Mouse (Mus musculus) A20 (cell line): ENCODE data around the gene Ltc4s.
A peak's percentile ranks its signal among the peaks of the same experiment; 100 is the strongest.

Experiments
- DNase-seq: peaks from one replicate; pipeline ENCODE4 v3.0.0-alpha.2; 2011; ENCODE audit warnings: low read depth, low spot score

Gene Ltc4s

DNA sequence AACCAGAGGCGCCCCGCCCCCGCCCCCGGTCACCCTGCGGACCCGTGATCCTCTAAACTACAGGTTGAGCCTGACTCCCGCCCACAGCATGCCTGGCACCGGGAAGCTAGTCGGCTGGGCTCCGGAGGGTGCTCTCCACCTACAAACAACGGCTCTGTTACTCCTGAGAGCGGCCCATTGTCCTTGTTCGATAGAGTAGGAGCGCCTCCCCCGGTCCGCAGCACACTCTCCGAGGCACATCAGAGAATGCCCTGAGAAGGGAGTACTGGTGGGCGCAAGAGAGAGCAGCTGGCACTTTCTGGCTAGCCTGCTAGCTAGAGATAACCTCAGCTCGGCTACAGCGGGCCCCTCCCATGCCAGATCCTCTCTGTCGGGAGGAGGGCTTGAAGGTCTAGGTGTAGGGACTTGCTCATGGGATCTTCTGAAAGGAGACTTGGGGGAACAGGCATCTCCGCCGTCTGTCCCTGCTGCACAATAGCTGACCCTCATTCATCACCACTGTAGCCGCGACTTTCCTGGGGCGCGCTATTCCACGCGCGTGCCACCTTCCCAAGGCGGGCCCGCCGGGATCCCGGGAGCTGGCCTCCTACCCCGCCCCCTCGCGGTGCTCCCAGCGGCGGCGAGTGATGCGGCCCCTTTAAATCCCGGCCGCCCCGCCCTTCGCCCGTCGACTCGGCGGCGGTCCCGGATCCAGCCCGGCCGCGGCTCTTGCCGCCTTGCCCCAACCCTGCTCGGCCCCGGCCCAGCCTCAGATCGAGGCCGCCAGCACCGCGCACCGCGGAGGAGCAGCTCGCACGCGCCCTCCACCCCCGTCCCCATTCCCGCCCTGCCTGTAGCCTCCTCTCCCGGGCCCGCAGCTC is 13.5 kb downstream of the Ltc4s start:
- DNase-seq: peak; percentile 83

DNA sequence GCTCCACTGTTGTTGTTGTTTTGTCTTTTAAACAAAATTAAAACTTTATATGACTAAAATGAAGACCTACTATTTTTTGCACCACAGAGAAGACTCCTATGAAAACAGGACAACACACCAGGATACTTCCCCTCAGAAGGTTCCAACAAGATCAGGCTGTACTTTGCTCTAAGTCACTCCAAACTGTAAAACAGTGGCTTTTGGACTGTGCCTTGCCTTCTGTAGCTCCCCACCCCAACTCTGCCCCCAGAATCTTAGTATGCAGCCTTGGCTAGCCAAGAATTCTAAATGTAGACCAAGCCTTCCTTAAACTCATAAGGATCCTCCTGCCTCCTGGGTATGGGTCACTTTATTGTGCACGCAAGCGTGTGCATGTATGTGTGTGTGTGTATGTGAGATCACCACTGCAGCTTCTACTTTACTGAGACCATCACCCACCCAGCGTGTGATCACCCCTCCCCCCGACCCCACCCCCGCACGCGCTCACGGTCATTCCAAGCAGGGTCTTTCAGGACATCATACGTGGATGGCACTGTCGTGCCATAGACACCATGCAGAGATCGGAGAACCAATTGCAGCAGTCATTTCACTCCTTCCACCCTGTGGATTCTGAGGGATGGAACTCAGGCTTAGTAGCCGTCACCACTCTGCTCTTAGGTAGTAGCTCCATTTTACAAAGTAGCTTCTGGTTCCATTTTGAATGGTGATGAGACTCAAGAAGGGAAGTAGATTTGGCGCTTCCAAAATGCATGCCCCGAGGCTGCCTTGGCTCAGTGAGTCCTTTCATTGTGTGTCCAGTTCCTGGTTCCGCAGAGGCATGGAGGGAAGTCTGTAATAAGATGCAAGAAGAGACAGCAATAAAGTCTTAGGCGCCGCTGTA is 14.4 kb downstream of the Ltc4s start:
- no peak for DNase-seq

DNA sequence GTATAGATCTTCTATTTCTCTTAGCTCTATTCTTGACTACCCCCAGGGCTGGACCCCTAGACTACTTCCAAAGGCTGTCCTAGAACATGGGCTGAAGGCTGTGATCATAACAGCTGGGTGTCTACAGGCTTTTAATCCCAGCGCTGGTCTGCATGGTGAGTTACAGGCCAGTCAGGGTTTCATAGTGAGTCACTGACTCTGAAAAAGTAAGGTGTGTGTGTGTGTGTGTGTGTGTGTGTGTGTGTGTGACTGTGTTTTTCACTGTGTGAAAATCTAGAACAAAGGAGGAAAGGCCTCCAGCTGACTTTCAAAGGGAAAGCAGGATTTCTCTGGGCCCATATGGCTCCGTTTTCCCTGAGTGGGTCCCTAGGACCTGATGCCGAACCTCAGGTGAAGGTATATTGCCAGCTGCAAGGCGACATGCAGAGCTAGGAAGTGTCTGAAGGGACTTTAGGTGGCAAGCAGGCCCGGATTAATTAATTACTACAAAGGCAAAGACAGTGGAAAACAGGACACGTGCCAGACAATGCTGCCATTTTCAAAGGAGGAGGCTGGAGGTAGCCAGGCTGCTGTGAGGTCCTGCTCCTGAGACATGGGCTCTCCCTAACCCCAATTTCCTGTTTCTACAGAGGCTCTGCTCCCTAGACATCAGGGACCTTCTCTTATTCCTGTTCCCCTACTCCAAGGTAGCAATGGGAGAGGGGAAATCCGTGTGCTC is 15.7 kb downstream of the Ltc4s start:
- DNase-seq: peak; percentile 43

DNA sequence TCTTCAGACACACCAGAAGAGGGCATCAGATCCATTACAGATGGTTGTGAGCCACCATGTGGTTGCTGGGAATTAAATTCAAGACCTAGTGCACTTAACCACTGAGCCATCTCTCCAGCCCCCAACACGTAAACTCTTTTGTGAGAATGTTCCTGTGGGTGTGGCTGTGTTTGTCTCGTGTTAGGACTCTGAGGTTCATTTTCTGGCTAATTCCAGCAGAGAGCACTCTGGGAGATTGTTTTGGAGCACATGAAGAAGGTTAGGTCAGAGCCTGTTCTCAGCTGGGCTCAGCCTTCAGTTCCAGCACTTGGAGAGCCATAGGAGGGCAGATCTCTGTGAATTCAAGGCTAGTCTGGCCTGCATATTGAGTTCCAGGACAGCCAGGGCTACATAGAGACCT is 18.6 kb downstream of the Ltc4s start:
- no peak for DNase-seq

DNA sequence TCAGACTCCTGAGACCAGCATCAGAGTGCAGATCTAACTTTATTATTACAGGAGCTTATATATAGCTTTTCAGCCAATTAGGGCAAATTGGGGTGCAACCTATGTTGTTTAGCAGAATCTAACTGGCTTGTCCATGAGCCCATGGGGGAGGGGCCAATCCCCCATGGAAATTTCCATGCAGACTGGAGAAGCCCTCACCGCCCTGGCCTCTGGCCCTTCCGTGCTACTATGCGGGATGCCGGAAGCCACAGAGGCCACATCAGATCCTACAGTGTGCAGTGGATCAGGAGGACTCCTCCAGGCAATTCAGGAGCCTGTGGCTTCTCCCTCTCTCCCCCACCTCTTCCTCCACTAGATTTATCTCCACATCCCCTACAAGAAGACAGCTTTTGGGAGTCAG is 20.6 kb downstream of the Ltc4s start:
- DNase-seq: no peak

DNA sequence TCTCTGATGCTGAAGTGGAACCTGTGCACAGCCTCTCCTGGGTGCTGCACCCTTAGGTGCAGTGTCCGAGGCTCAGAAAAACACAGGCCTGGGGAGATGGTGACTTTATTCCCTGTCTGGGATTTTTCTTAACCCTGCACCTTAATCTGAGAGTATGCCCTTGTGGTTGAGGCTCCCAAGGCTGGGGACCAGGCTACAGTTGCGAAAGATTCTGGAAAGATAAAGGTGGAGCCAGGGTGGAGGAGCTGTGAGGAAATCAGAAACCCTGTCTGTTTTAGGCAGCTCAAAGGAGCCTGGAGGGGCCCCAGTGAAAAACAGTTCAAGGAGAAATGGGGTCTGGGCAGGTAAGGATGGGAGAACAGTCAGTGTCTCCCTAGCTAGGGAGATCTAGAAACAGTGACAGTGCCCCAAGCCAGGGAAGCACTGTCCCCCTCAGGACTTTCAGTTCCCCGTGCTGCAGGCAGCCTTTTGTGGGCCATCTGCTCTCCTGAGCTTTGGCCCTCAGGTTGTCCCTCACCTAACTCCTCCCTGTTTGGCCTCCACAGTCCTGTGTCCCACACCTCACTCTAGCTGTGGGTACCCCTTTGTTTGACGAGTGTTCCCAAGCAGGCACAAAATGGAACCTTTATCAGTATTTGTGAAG is 21.6 kb downstream of the Ltc4s start:
- peak; percentile 39 for DNase-seq

DNA sequence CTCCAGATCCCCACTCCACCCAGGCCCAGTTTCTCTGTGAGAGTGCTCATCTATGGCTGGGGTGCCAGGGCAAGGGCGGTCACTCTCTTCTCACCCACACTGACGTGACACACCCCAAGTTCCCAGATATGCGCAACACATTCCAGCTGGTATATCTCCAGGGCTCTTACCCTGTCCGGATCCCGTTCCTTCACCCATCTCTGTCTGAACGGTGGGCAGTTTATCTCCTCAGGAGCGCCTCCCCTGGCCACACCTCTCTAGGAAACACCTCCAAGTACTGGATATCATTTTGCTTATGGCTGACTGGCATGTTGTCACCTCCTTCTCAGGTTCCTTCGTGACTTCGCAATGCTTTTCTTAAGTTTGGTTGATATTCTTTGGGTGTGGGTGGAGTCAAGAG is 22.8 kb downstream of the Ltc4s start:
- no peak for DNase-seq

DNA sequence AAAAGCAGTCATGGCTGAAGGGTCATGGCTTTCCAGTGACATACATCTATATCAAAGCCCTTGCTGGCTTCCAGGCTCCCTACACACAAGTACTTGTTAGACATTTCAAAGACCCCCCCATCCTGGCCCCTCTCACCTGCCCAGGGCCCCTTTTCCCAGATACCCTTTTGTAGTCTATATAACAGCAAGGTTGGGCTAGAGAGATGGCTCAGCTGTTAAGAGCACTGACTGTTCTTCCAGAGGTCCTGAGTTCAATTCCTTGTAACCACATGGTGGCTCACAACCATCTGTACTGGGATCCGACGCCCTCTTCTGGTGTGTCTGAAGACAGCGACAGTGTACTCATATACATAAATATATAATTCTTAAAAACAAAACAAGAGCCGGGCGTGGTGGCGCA is 23.8 kb downstream of the Ltc4s start:
- DNase-seq: no peak

DNA sequence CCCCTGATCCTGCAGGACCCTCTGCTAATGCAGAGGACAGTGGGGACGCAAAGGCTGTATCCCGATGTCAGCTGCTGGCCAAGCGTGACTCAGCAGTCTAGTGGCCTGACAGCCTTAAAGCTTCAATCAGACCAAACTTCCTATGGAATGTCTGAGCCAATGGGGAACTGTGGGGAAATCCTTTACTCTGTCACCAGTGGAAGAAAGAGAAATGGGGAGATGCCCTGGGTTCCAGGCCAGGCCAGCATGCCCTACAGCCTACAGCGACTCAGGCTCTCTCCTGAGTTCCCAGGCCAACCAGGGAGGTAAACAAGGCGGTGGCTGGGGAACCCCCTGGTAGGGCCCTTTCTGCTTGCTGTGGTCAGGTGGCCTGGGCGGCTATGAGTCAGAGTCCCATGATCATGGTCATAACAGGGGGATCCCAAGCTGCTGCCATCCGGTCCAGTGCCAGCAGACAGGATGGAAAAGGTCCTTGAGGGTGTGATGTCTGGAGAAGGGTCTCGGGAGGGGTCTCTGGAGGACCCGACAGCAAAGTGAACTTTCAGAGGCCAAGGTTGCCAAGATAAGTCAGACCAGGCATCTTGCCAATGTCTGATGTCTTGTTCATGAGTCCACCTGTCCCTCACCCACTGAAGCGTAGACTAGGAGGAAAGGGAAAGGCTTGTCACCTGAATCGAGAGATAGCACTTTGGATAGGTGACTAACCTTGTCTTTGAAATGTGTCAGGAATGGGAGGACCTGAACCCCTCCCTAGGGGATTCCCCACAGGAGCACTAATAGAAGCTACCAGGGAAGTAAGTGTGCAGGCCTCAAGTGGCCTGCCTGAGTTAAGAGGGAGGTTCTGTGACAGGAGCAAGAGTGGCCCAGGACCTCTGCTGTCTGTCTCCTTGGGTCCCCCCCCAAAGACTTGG is 25.3 kb downstream of the Ltc4s start:
- DNase-seq: peak; percentile 59

DNA sequence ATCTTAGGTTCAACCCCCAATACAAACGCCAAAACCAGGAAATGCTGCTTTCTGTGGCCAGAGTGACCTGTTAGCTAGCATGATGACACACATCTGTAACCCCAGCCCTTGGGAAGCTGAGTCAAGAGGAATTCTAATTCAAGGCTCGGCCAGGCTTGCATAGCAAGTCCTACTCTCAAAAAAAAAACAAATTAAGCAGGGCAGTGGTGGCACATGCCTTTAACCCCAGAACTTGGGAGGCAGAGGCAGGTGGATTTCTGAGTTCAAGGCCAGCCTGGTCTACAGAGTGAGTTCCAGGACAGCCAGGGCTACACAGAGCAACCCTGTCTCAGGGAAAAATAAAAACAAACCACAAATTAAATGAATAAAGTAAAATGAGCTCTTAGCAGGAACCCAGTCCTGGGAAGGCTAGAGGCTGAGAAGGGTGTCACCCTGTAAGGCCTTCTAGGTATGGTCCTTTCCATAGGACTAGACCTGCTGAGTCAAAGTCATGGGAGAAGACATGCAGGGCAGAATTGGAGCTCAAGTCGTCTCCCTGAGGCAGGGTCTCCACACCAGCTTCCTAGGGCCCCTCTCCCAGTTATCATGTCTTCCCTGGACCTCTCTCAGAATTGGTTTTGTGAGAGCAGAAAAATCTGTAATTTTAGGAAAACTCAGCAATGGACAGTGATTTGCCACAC is 26.2 kb downstream of the Ltc4s start:
- DNase-seq: peak; percentile 50

DNA sequence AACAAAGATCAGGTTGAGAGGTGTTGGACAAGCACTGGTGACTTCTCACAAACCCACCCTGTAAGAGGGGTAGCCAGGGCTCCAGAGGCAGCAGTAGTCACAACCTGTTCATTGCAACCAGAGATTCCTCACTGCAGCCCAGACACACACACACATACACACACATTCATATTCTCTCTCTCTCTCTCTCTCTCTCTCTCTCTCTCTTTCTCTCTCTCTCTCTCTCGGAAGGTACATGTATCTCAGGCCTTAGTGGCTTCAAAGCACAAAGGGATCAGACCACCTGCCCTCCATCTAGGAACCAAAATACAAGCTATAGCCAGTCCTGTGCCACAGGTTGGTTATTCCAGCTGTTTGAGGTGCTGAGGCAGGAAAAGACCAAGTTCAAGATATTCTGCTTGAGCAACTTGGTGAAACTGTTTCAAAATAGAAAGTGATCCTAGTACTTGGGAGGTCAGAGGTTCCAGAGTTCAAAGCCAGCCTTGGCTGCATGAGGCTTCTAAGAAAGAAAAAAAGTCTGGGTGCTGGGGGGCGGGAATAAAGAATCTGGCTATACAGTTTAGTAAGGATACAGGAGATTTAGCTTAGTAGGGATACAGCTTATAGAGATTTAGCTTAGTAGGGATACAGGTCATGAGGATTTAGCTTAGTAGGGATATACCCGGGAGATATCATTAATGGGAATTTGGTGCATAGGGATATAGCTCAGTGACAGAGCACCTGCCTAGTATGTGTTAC is 26.9 kb downstream of the Ltc4s start:
- no peak for DNase-seq

DNA sequence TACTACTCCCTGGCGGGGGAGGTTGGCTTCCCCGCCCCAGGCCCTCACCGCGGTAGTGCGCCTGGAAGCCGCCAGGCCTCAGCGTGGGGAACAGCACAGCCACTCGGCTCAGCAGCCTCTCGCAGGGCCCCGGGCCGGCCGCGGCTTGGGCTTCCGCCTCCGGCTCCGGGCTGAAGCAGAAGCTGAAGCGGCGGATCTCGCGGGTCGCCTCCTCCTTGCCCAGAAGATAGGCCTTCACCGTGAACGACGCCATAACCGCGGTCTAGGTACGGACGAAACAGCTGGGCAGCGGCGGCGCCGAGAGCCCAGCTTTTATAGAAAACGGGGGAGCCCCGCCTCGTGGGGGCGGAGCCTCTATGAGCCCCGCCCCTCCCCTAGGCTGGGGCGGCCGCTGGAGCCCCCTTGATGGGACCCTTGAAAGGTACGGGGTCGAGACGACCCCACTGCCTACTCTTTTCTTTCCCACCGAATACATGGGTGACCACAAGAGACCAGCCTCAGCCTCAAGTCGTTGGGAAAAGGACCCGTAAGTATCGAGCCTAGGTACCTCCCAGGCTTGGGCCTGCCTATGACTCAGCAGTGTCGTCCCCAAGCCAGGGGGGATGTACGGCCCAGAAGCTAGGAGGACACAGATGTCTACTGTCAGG is 27.8 kb downstream of the Ltc4s start, which contains the start of the genes Sqstm1 and Mgat4b:
Gene Sqstm1 (minus strand): TSS at position 323 of the 647 bp plus-strand sequence.
Gene Mgat4b (plus strand): TSS at position 386 of the 647 bp plus-strand sequence.
- DNase-seq: peak; percentile 91

DNA sequence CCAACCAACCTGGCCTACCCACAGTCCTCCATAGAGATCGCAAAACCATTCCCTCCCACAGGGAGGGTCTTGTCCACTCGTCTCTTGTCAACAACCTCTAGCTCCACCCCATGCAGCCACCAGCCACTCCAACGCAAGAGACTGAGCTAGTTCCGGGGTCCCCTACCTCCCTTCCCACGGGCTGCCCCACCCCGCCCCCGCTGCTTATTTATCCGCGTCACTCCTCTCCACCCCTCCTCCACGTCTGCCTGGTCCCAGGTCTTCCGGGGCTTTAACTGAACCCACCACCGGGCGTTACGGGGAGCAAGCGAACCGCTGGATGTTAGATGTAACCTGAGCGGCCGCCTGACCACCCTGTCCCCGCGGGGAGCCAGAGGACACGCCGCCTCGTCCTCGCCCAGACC is 28.3 kb downstream of the Ltc4s start:
- peak; percentile 97 for DNase-seq

DNA sequence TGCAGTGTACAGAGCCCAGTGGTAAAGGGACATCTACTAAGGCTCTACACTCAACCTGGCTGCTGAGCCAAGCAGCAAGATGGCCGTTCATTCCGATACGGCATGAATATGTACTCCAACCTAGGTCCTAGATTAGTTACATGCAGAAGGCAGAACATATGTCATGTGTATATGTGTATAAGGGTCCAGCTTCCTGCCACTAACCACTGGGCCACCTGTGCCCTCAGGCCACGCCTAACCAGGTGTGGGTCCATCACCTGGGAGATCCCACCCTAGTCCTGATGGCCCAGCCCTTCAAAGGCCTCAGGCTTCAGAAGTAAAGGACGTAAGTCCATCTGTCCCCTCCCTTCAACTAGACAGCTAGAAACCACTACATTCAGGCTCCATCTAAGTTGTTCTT is 30.4 kb downstream of the Ltc4s start:
- no peak for DNase-seq

DNA sequence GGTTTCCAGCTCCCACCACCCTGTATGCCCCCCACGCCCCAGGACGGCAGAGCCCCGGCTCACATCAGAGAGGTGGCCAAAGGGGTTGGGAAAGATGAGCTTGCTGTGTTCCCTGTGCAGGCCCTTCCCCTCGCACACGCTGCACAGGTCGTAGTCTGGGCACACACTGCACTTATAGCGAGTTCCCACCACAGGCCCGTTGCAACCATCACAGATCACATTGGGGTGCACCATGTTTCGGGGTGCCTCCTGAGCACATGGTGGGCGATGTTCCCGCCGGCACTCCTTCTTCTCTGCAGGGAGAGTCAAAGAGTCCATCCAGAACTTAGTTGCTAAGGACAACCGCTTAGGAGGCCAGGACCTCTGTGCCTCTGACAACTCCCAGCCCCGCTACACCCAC is 31.1 kb downstream of the Ltc4s start:
- no peak for DNase-seq

DNA sequence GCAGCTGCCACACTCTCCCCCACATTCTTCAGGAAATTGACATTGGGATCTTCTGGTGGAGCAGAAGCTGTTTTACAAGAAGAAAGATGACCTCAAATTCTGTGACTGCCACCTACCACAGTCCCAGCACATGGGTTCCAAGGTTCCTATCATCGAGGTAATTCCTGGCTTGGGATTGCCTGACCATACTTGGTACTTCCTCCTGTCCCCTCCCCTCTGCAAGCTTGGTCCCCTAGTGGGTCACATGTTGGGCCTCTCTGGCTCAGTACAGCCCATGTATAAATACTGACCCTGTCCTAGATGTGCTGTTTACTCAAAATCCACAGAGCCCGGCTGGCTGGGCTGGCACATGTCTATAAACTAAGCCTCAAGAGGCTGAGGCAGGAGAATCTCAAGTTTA is 32.4 kb downstream of the Ltc4s start:
- no peak for DNase-seq

DNA sequence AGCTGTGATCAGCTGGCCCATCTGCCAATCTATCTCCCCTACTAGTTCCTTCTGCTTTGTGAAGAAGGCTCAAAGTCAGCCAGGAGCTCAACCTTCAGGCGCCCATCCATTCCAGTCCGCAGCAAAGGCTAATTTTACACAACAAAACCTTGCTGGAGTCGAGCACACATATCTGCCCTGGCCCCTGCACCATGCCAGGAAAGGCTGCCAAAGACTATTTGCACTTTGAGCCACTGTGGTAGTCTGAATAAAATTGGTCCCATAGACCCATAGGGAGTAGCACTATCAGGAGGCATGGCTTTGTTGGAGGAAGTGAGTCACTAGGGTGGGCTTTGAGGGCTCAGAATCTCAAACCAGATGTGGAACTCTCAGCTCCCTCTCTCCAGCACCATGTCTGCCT is 33.0 kb downstream of the Ltc4s start:
- no peak for DNase-seq

DNA sequence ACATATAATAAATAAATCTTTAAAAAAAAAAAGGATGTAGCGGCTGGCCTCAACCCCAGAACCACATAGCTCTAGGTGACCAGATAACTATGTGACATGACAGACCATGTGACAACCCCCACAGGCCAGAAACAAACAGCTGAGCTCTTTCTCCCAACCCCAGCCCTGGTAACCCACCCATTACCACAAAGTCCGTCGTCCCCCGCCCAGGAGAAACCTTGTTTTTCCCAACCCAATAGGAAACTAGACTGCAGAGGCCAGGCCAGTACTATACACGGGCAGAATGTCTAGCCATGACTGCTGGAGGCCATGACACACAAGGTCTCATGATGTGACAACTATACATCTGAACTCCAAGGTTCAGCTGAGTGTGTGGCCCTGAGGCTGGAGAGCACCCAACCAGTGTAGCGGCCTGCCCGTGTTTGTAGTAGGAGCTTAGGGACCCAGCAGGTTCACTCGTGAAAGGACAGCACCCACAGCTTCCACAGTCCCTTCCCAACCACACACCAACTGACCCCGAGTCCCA is 35.1 kb downstream of the Ltc4s start:
- DNase-seq: no peak
